Mouse (Mus musculus) ES-Bruce4 (cell line): ENCODE results near the gene Slc23a2. TPM values are rescaled to one million over a fixed set of nuclear protein-coding genes. Genes with fewer than 3 reads are reported as not detected.

Experiments
- H3K27ac ChIP-seq: 2 replicates; pipeline ENCODE4 v1.5.1; 2012; ENCODE audit warnings: low read length, inconsistent platforms; ENCODE audit not compliant: insufficient read depth
- H3K27me3 ChIP-seq: 2 replicates; pipeline ENCODE4 v1.6.1; 2012; ENCODE audit warnings: mild to moderate bottlenecking, low read length, inconsistent platforms; ENCODE audit not compliant: control insufficient read depth, poor library complexity, insufficient read depth, severe bottlenecking
- H3K36me3 ChIP-seq: 2 replicates; pipeline ENCODE4 v1.6.1; 2012; ENCODE audit warnings: inconsistent platforms, mild to moderate bottlenecking, low read length, moderate library complexity; ENCODE audit not compliant: control insufficient read depth, poor library complexity, insufficient read depth, severe bottlenecking
- H3K4me1 ChIP-seq: one replicate; pipeline ENCODE4 v1.8.1; 2011; ENCODE audit warnings: low read length; ENCODE audit not compliant: control insufficient read depth, insufficient read depth
- H3K4me3 ChIP-seq: 2 replicates; pipeline ENCODE4 v1.5.1; 2011; ENCODE audit warnings: low read depth, mild to moderate bottlenecking, low read length
- H3K9ac ChIP-seq: 2 replicates; pipeline ENCODE4 v1.6.1; 2012; ENCODE audit warnings: low read depth, mild to moderate bottlenecking, inconsistent platforms; ENCODE audit not compliant: poor library complexity, severe bottlenecking
- H3K9me3 ChIP-seq: replicated peaks from 2 replicates; pipeline ENCODE4 v1.6.1; 2012; ENCODE audit warnings: mild to moderate bottlenecking, low read length, inconsistent platforms; ENCODE audit not compliant: control insufficient read depth, poor library complexity, insufficient read depth, severe bottlenecking
- CTCF ChIP-seq: IDR thresholded peaks from one replicate; pipeline ENCODE4 v1.8.1; 2011; ENCODE audit warnings: low read depth, low read length
- EP300 ChIP-seq: IDR thresholded peaks from 2 replicates; pipeline ENCODE4 v1.6.1; 2011; ENCODE audit warnings: low read depth, low read length; ENCODE audit not compliant: insufficient read depth
- POLR2A ChIP-seq: IDR thresholded peaks from one replicate; pipeline ENCODE4 v1.8.1; 2011; ENCODE audit warnings: low read length; ENCODE audit not compliant: insufficient read depth
- polyA plus RNA-seq: library from polyadenylated mRNA; stranded (reverse); fragments of >200 nt; gene quantifications from 2 replicates; pipeline ENCODE4 v1.2.4, GENCODE M21; 2011; ENCODE audit warnings: low read depth; ENCODE audit not compliant: missing spikeins, insufficient read depth, insufficient read length

Gene Slc23a2
- polyA plus RNA-seq, 1 experiment = 20.8 TPM

DNA sequence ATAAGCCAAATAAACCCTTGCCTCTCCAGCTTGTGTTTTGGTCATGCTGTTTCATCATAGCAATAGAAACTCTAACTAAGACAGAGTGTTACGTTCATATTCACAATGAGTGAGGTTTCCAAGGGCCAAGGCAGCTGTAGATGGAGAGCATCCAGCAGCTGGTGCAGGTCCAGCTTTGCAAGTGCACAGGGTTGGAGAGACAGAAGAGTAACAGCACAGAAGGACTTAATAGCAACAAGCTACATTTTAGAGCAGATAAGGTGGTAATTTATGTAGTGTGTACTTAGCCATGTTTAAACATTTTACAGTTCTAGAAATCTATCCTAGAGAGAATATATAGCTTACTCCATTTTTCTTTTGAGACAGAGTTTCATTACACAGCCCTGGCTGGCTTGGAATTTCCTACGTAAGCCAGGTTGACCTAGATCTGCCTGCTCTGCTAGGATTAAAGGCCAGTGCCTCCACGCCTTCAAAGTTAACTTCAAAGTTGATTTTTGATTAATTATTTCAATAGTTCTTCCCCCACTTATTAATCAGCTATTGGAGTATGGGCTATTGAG is 31.5 kb upstream of the Slc23a2 start:
- Histone ChIP-seq H3K36me3 (no peaks in the 10 kb centered on the region), H3K27ac (no peak overlapping the region), H3K4me3 (no peak overlapping the region), H3K9ac (no peak overlapping the region), H3K4me1 (no peaks in the 10 kb centered on the region), H3K9me3 (no peaks in the 10 kb centered on the region), H3K27me3 (no peaks in the 10 kb centered on the region)
- TF ChIP-seq EP300 (no peak), CTCF (no peak), POLR2A (no peak)

DNA sequence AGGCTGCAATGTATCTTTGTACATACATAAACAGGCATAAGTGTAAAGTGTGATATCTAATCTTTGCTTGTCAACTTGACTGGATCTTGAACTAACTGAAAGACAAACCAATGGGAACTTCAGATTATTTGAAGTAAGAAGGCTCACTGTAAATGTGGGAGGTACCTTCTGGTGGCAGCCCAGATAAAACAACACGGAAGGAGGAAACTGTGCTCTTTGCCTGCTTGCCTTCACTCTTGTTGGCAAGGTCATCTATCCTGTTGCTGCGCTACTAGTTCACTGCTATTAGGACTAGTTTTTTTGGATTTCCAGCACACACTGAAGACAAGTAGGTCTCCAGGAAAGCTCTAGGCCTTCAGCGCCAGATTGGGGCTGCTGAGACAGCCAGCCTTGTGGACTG is 29.1 kb upstream of the Slc23a2 start:
- Histone ChIP-seq H3K27me3 (no peaks in the 10 kb centered on the region), H3K27ac (no peak overlapping the region), H3K9me3 (no peaks in the 10 kb centered on the region), H3K4me1 (no peaks in the 10 kb centered on the region), H3K9ac (no peak overlapping the region), H3K36me3 (no peaks in the 10 kb centered on the region), H3K4me3 (no peak overlapping the region)
- TF ChIP-seq POLR2A (no peak), CTCF (no peak), EP300 (no peak)

DNA sequence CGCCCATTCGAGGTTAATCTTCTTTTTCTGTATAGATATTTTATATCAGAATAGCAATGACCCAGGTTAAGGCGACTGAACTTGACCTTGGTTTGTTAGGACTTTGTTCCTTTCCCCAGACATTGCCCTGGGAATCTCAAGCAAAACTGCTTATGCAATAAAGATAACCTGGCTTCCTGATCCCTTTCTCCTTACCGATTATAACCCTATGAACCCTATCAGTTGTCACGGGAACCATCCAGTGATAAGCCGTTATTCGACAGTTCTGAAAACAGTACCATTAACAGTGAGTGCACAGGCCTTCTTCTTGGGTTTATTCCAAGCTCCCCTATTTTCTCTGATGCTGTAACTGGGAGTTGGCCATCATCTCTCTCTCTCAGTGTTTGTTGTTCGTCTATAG is 27.0 kb upstream of the Slc23a2 start:
- H3K4me3 ChIP-seq = no peak overlapping the region
- H3K27me3 ChIP-seq = no peaks in the 10 kb centered on the region
- H3K4me1 ChIP-seq = no peaks in the 10 kb centered on the region
- H3K9ac ChIP-seq = no peak overlapping the region
- H3K27ac ChIP-seq = no peak overlapping the region
- TF ChIP-seq POLR2A = no peak
- TF ChIP-seq EP300 = no peak
- TF ChIP-seq CTCF = no peak
- no peaks in the 10 kb centered on the region for H3K9me3 ChIP-seq
- H3K36me3 ChIP-seq = no peaks in the 10 kb centered on the region

DNA sequence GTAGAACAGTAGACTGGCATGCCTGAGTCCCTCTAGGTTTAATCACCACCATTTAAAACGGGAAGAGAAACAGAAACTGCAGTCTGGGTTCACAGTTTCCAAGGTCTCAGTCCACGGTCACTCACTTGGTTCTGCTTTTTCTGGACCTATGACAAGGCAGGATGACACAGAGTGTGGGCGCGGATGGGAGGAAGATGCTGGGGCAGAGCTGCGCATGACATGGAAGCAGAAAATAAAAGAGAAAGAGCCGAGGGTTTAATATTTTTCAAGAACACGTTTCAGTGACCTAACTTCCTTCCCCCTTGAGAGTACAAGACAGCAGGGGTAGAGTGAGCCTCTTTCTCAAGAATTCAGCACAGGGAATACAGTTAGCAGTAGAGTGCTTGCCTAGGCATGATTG is 24.2 kb upstream of the Slc23a2 start:
- no peak overlapping the region for H3K4me3 ChIP-seq

GRCm38 (mm10) chr2:132163626-132164025 is 18.7 kb upstream of the Slc23a2 start:
- H3K9ac ChIP-seq = no peak overlapping the region
- no peaks in the 10 kb centered on the region for H3K4me1 ChIP-seq
- H3K9me3 ChIP-seq = no peaks in the 10 kb centered on the region
- no peak overlapping the region for H3K4me3 ChIP-seq
- no peak for TF ChIP-seq POLR2A
- TF ChIP-seq EP300 = no peak
- no peak for TF ChIP-seq CTCF
- no peak overlapping the region for H3K27ac ChIP-seq
- H3K36me3 ChIP-seq = no peaks in the 10 kb centered on the region
- no peaks in the 10 kb centered on the region for H3K27me3 ChIP-seq

More for the DNA sequence above, 24.2 kb upstream of the Slc23a2 start:
- no peak for TF ChIP-seq POLR2A
- no peak for TF ChIP-seq CTCF
- TF ChIP-seq EP300 = no peak
- Histone ChIP-seq H3K27ac (no peak overlapping the region), H3K36me3 (no peaks in the 10 kb centered on the region), H3K4me1 (no peaks in the 10 kb centered on the region), H3K27me3 (no peaks in the 10 kb centered on the region), H3K9me3 (no peaks in the 10 kb centered on the region), H3K9ac (no peak overlapping the region)

- Histone ChIP-seq H3K36me3 (no peaks in the 10 kb centered on the region), H3K9ac (no peak overlapping the region), H3K4me3 (no peak overlapping the region), H3K27ac (no peak overlapping the region), H3K27me3 (no peaks in the 10 kb centered on the region), H3K9me3 (no peaks in the 10 kb centered on the region), H3K4me1 (peaks cover 3% of the 10 kb centered on the region)
- TF ChIP-seq EP300 (no peak), POLR2A (no peak), CTCF (no peak)
Measured at GRCm38 (mm10) chr2:132157482-132157881, 12.6 kb upstream of the Slc23a2 start.

GRCm38 (mm10) chr2:132152670-132153069 is 7.8 kb upstream of the Slc23a2 start:
- Histone ChIP-seq H3K27ac (no peak overlapping the region), H3K36me3 (no peaks in the 10 kb centered on the region), H3K4me1 (peaks cover 5% of the 10 kb centered on the region), H3K4me3 (no peak overlapping the region), H3K9me3 (no peaks in the 10 kb centered on the region), H3K9ac (no peak overlapping the region), H3K27me3 (no peaks in the 10 kb centered on the region)
- no peak for TF ChIP-seq POLR2A
- no peak for TF ChIP-seq EP300
- no peak for TF ChIP-seq CTCF
